Mouse (Mus musculus): ENCODE measurements around the gene R3hdm4.
"Not testable (repeated sequence)": the region's sequence is repeated elsewhere in the genome, so short reads cannot be mapped to it uniquely, and the experiment has no call there.

R3hdm4 gene

DNA sequence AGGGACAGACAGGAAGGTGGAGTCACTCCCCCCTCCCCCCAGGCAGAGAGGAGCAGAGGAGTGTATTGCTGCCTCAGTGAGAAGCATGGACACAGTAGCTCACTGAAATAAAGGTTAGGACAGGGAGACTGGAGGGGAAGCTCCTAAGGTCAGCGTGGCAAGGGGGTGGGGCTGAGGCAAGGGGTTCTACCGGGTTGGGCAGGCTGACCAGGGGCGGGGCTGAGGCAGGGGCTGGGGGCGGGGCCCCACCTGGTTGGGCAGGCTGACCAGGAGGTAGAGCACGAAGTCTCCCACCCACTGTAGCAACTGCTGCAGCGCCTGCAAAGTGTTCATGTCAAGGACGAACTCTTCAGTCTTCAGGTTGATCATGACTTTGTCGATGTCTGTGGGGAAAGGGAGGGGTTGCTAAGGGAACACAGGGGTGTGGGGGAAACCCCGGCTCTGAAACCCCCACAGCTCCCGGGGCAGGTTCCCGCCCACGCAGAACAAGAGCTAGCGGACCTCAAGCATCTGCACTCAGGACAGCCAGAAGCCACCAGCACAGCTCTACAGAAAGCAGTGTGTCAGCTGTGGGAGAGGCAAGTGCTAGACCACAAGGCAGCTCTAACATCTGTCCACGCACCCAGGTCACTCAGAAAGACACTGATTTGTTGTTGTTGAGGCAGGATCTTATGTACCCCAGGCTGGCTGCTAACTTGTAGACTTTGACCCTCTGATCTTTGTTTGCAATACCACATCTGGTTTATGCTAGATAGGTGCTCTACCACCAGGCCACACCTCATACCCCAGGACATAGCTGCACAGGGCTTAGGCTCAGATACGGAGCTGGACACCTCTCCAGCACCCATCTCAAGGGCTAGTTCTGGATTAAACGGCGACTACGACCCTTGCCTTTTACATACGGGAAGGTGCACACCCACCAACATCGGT, 23.4 kb downstream of the R3hdm4 start:
- DNase-seq = peak; percentile 76

- DNase-seq = no peak
Observed at GRCm38 (mm10) chr10:79896814-79897213, 24.2 kb downstream of the R3hdm4 start.

DNA sequence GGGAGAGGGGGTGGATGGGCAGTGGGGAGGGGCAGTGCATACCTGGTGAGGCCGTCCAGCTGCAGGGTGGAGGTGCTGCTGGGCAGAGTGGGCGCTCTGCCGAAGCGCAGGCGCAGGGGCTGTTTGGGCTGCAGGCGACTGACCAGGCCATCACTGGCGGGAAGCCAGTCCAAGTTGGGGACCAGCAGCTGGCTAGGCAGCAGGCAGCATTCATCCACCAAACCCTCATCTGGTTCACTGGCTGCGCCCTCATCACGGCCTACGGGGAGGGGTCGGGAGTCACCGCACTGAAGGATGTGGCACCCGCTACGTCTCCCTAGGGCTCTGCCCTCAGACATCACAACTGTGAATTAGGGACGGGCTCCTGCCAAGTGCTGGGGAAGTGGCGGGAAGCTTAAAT, 24.7 kb downstream of the R3hdm4 start:
- no peak for DNase-seq

- peak; percentile 85 for DNase-seq
Observed at GRCm38 (mm10) chr10:79892451-79893118, 28.4 kb downstream of the R3hdm4 start.

DNA sequence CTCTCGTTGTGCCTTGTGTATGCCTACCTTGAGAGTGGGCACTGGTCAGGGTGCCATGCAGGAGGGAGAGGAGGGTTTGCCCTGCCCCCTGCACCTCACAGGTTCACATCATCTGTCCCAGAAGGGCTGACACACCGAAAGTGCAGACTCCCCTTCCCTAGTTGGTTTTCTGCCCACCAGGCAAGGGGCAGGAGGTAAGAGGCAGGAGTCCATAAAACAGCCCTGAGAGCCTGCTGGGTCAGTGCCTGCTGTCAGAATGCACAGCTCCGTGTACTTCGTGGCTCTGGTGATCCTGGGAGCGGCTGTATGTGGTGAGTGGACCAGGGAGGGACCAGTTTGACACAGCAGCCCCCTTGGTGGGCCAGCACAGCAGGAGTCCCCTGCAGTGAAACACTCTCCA, 30.3 kb downstream of the R3hdm4 start, which contains the start of gene Cfd:
TSS of gene Cfd (plus strand) at position 184 of the 400 bp plus-strand sequence.
- no peak for DNase-seq

DNA sequence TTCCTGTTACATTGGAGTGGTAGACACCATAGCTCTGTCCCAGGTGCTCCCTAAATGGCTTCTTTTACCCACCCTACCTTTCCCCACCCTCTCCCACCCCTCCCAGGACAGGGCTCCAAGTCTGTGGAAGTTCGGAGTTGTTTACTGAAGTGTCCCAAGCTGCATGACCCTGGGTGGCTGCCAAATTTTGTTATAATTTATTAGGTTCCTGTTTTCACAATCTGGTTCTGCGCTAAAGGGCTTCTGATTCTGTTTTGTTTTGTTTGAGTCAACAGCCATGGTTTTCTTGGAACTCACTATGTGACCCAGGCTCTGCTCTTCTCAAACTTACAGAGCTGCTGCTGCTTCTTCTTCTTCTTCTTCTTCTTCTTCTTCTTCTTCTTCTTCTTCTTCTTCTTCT, 31.6 kb downstream of the R3hdm4 start:
- no peak for DNase-seq

- no peak for DNase-seq
Observed at GRCm38 (mm10) chr10:79886611-79887010, 34.4 kb downstream of the R3hdm4 start.

DNA sequence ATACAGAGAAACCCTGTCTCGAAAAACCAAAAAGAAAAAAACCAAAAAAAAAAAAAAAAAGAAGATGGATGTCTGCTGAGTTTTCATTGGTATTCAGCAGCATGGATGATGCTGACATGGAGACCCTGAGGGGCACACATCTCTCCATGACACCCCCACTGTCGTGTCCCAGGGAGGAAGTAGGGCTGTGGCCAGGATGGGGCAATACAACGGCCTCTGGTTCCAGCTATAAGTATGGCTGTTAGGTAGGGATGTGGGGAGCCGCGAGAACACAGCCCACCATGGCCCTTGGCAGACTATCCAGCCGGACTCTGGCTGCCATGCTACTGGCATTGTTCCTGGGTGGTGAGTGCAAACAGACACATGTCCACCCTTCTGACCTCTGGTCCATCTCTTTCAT, 35.0 kb downstream of the R3hdm4 start, which contains the start of gene Elane:
TSS of gene Elane (plus strand) at position 194 of the 400 bp plus-strand sequence.
- DNase-seq = no peak

- not testable (repeated sequence) for DNase-seq
Observed at GRCm38 (mm10) chr10:79884938-79885337, 36.1 kb downstream of the R3hdm4 start.

GRCm38 (mm10) chr10:79884446-79884845, 36.6 kb downstream of the R3hdm4 start:
- no peak for DNase-seq

- DNase-seq = peak; percentile 81
Observed at GRCm38 (mm10) chr10:79883297-79884084, 37.5 kb downstream of the R3hdm4 start.

- peak; percentile 68 for DNase-seq
Observed at GRCm38 (mm10) chr10:79881981-79882380, 39.0 kb downstream of the R3hdm4 start.

DNA sequence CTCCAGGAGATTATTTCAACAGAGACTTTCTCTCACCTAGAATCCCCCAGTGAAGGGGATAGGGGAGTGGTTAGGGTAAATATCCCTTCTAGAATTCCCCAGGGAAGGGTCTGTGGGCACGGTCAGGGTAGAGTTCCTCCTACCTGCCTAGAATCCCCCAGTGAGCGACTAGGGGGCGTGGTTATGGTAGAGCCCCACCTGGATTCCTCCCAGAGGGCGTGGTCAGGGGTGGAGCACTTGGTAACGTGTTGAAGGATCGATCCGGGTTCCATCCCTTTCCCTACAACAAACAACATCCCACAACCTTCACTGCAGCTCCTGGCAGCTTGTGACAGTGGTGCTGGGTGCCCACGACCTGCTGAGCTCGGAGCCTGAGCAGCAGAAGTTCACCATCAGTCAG, 40.3 kb downstream of the R3hdm4 start:
- peak; percentile 79 for DNase-seq

GRCm38 (mm10) chr10:79879527-79879926, 41.5 kb downstream of the R3hdm4 start:
- DNase-seq = no peak

DNA sequence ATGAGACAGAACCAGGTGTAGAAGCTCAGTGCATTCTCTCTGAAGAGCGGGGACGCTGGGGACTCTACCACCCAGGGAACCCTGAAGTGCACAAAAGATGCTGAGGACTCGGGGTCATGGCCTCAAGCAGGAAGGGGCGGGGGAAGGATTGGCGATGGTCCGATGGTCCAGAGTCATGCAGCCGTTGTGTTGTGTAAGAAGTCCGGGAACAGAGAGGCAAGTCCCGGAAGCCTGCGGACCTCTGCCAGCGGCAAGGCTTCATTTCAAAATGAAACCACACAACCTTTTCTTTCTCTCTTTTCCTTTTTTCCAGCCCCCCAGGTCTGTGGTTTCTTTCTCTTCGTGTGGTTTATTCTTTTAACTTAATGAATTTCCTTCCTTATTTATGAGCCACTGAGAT, 43.3 kb downstream of the R3hdm4 start:
- DNase-seq = peak; percentile 42

- DNase-seq = peak; percentile 59
Observed at GRCm38 (mm10) chr10:79877174-79877573, 43.8 kb downstream of the R3hdm4 start.

DNA sequence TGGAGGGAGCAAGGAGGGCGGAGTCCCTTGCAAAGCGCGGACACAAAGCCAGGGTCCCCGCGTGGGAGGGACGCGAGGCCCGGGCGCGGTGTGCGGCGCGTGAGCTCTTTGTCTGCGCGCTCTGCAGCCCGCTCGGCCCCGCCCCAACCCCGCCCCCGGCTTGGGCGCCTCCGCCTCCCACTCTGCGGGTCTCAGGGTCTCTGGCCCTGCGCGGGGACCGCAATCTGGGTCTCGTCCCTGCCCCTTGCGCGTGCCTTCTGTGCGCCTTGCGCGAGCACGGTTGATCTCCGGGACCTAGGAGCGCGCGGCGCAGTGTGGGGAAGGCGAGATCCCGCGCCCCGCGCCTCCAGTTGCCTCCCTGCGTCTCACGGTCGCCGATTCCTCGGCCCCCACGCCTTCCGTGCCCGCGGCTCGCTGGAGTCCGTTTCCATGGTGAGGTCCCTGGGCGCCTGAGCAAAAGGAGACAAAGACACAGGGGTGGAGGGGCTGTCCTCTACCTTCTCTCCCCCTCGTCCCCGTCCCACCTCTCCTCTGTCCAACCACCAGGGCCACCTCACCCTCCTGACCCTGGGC, 46.6 kb downstream of the R3hdm4 start, which contains the start of the genes Prtn3 and Plppr3:
TSS of gene Prtn3 (plus strand) at position 187 of the 573 bp plus-strand sequence.
TSS of gene Plppr3 (minus strand) at position 345 of the 573 bp plus-strand sequence.
- peak; percentile 52 for DNase-seq

DNA sequence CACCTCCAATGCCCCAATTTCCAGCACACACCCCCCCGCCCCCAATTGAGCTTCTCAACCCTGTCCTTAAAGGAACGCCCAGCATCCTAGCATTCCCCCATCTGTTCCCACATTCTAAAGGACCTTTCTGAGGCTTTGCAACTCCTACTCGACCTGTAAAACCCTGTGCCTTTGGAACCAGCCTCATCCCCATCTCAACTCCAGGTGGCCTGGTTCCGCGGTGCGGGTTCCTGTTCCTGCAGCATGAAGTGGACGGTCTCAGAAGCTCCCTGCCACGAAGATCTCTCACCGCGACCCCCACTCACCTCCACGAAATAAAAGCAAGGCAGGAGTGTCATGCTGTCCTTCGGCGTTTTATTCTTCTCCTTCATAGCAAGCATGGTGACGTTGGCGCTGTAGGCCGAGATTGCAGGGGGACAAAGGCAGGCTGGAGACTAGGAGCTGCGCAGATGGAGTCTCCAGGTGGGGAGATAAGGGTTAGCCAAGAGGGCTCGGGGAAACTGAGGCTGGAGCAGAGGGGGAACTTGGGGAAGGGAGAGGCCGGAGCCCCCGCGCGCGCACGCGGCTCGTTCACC, 47.2 kb downstream of the R3hdm4 start:
- no peak for DNase-seq

- DNase-seq = no peak
Observed at GRCm38 (mm10) chr10:79873313-79873712, 47.7 kb downstream of the R3hdm4 start.

- no peak for DNase-seq
Observed at GRCm38 (mm10) chr10:79872862-79873261, 48.1 kb downstream of the R3hdm4 start.

DNA sequence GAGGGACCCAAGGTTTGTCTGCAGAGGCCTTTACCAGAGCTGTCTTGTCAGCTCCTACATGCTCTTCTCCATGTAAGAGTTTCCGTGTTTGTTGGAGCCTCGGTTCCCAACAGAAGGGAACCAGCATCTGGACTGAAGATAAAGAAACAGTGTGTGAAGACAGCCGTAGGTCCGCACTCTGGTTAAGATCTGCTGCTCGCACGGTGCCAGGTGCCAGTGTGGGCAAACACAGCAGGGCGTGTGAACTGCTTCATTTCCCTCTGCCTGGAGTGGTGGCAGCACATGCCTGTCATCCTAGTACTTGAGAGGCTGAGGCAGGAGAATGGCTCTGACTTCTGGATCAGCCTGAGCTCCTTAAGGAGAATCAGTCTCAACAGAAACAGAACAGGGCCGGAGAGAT, 49.2 kb downstream of the R3hdm4 start:
- DNase-seq = no peak

DNA sequence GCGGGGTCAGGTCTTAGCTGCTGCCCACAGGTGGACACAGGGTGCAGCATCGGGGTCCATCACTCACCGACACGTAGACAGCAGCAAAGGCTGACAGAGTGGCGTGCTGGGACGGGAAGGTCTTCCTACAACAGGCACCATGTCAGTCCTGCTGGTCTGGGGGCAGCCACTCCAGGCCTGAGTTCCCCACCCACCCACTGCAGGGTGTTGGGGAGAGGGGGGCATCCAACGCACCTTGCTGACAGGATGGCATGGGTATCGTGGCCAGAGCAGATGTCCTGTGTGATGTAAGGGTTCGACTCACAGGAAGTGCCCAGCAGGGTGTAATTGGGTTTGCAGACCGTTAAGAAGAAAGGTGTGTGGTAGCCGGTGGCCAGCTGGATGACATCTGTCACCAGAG, 54.4 kb downstream of the R3hdm4 start:
- DNase-seq = no peak

Measured in liver (tissue).